Mouse (Mus musculus): ENCODE measurements around the gene Dok1. TPM values are rescaled to one million over a fixed set of nuclear protein-coding genes. Genes with fewer than 3 reads are reported as not detected.

Dok1 gene
- polyA plus RNA-seq, 1 experiment from 2014 or later, result 9.7 TPM

- H3K36me3 ChIP-seq (ENCODE audit: control insufficient read depth, insufficient read depth, low read length), result no peaks in the 10 kb centered on the region
- H3K27ac ChIP-seq (ENCODE audit: low read length), result no peak overlapping the region; the same call in 1 of the 2 replicates
- H3K9me3 ChIP-seq (ENCODE audit: control insufficient read depth, low read depth, low read length), result no peaks in the 10 kb centered on the region
- no peak overlapping the region for H3K9ac ChIP-seq (replicated peaks; ENCODE audit: low read depth, low read length)
- H3K4me1 ChIP-seq (ENCODE audit: control insufficient read depth, insufficient read depth, low read length), result peaks cover 4% of the 10 kb centered on the region; the same call in 1 of the 2 replicates
- H3K4me2 ChIP-seq (replicated peaks; ENCODE audit: low read depth, low read length), result peak overlapping the region; percentile 32
- peak; percentile 95 for ATAC-seq (ENCODE audit: insufficient number of reproducible peaks, insufficient read depth, low FRiP score, low read depth)
- H3K27me3 ChIP-seq (ENCODE audit: control insufficient read depth, insufficient read depth, low read length), result no peaks in the 10 kb centered on the region
- H3K4me3 ChIP-seq (ENCODE audit: low read depth, low read length), result no peak overlapping the region
- 10% methylated on average over 11 of the region's 11 CpGs for WGBS
These were observed 36.4 kb downstream of the Dok1 start for GRCm38 (mm10) chr6:82996740-82997315.

- no peaks in the 10 kb centered on the region for H3K27me3 ChIP-seq (ENCODE audit: control insufficient read depth, insufficient read depth, low read length)
- H3K9me3 ChIP-seq (ENCODE audit: control insufficient read depth, low read depth, low read length), result no peaks in the 10 kb centered on the region
- no peak overlapping the region for H3K9ac ChIP-seq (replicated peaks; ENCODE audit: low read depth, low read length)
- H3K4me2 ChIP-seq (replicated peaks; ENCODE audit: low read depth, low read length), result no peak overlapping the region
- whole genome bisulfite sequencing, result 75% methylated on average over 7 of the region's 7 CpGs
- no peak for ATAC-seq (ENCODE audit: insufficient number of reproducible peaks, insufficient read depth, low FRiP score, low read depth)
- no peak overlapping the region for H3K27ac ChIP-seq (ENCODE audit: low read length)
- no peak overlapping the region for H3K4me3 ChIP-seq (ENCODE audit: low read depth, low read length)
- H3K4me1 ChIP-seq (ENCODE audit: control insufficient read depth, insufficient read depth, low read length), result peaks cover 4% of the 10 kb centered on the region; the same call in 1 of the 2 replicates
- no peaks in the 10 kb centered on the region for H3K36me3 ChIP-seq (ENCODE audit: control insufficient read depth, insufficient read depth, low read length)
These were observed 38.9 kb downstream of the Dok1 start for GRCm38 (mm10) chr6:82994372-82994771.

GRCm38 (mm10) chr6:82993696-82994095 lies 39.6 kb downstream of the Dok1 start:
- Histone ChIP-seq H3K27ac (ENCODE audit: low read length) (no peak overlapping the region), H3K9me3 (ENCODE audit: control insufficient read depth, low read depth, low read length) (no peaks in the 10 kb centered on the region), H3K4me1 (ENCODE audit: control insufficient read depth, insufficient read depth, low read length) (peaks cover 4% of the 10 kb centered on the region; the same call in 1 of the 2 replicates), H3K4me3 (ENCODE audit: low read depth, low read length) (no peak overlapping the region), H3K4me2 (replicated peaks; ENCODE audit: low read depth, low read length) (no peak overlapping the region), H3K27me3 (ENCODE audit: control insufficient read depth, insufficient read depth, low read length) (no peaks in the 10 kb centered on the region), H3K36me3 (ENCODE audit: control insufficient read depth, insufficient read depth, low read length) (no peaks in the 10 kb centered on the region), H3K9ac (replicated peaks; ENCODE audit: low read depth, low read length) (no peak overlapping the region)
- no peak for ATAC-seq (ENCODE audit: insufficient number of reproducible peaks, insufficient read depth, low FRiP score, low read depth)
- WGBS, result 42% methylated on average over 1 of the region's 1 CpGs

- ATAC-seq (ENCODE audit: insufficient number of reproducible peaks, insufficient read depth, low FRiP score, low read depth), result peak; percentile 49; the same call in 1 of the 2 replicates
- H3K4me2 ChIP-seq (replicated peaks; ENCODE audit: low read depth, low read length), result no peak overlapping the region
- H3K27me3 ChIP-seq (ENCODE audit: control insufficient read depth, insufficient read depth, low read length), result no peaks in the 10 kb centered on the region
- no peak overlapping the region for H3K27ac ChIP-seq (ENCODE audit: low read length)
- H3K4me1 ChIP-seq (ENCODE audit: control insufficient read depth, insufficient read depth, low read length), result no peaks in the 10 kb centered on the region; the same call in 1 of the 2 replicates
- no peaks in the 10 kb centered on the region for H3K9me3 ChIP-seq (ENCODE audit: control insufficient read depth, low read depth, low read length)
- H3K9ac ChIP-seq (replicated peaks; ENCODE audit: low read depth, low read length), result no peak overlapping the region
- H3K36me3 ChIP-seq (ENCODE audit: control insufficient read depth, insufficient read depth, low read length), result no peaks in the 10 kb centered on the region
- no peak overlapping the region for H3K4me3 ChIP-seq (ENCODE audit: low read depth, low read length)
- 9% methylated on average over 9 of the region's 9 CpGs for WGBS
These were observed 45.8 kb downstream of the Dok1 start for GRCm38 (mm10) chr6:82987411-82987971.

Small RNA genes within 50 kb of the gene (microRNA-seq; reads per million reads assigned to microRNA genes)
- gene Mir7040, result not detected

Other genes starting within 250 kb of the Dok1 start
- gene Sema4f, start 93.7 kb downstream of the Dok1 start, polyA plus RNA-seq (2014; fragmentation: Nextera tagmentation; extraction: Ambion mirVana), result 1.8 and 1.9 TPM in 2 replicates
- gene M1ap, start 86.6 kb downstream of the Dok1 start, polyA plus RNA-seq (2014; fragmentation: Nextera tagmentation; extraction: Ambion mirVana), result 0.35 and 0.87 TPM in 2 replicates
- 15.6 and 16.2 TPM in 2 replicates for gene Loxl3, start 702 bp upstream of the Dok1 start, polyA plus RNA-seq (2014; fragmentation: Nextera tagmentation; extraction: Ambion mirVana)
- gene Aup1, start 21.1 kb upstream of the Dok1 start, polyA plus RNA-seq (2014; fragmentation: Nextera tagmentation; extraction: Ambion mirVana), result 135 and 154 TPM in 2 replicates
- 40.3 and 41.0 TPM in 2 replicates for gene Htra2, start 21.8 kb upstream of the Dok1 start, polyA plus RNA-seq (2014; fragmentation: Nextera tagmentation; extraction: Ambion mirVana)
- gene Dqx1, start 24.4 kb upstream of the Dok1 start, polyA plus RNA-seq (2014; fragmentation: Nextera tagmentation; extraction: Ambion mirVana), result 4.2 and 4.5 TPM in 2 replicates
- 8.4 and 9.2 TPM in 2 replicates for gene Tlx2, start 36.8 kb upstream of the Dok1 start, polyA plus RNA-seq (2014; fragmentation: Nextera tagmentation; extraction: Ambion mirVana)
- 33.0 and 38.8 TPM in 2 replicates for gene Pcgf1, start 44.4 kb upstream of the Dok1 start, polyA plus RNA-seq (2014; fragmentation: Nextera tagmentation; extraction: Ambion mirVana)
- 1.2 and 1.8 TPM in 2 replicates for gene Lbx2, start 52.9 kb upstream of the Dok1 start, polyA plus RNA-seq (2014; fragmentation: Nextera tagmentation; extraction: Ambion mirVana)
- 2.0 and 3.5 TPM in 2 replicates for gene Ccdc142, start 68.1 kb upstream of the Dok1 start, polyA plus RNA-seq (2014; fragmentation: Nextera tagmentation; extraction: Ambion mirVana)
- 1.7 and 2.0 TPM in 2 replicates for gene Gm42688, start 68.1 kb upstream of the Dok1 start, polyA plus RNA-seq (2014; fragmentation: Nextera tagmentation; extraction: Ambion mirVana)
- 114 and 129 TPM in 2 replicates for gene Mrpl53, start 75.6 kb upstream of the Dok1 start, polyA plus RNA-seq (2014; fragmentation: Nextera tagmentation; extraction: Ambion mirVana)
- 24.4 and 31.2 TPM in 2 replicates for gene Mogs, start 82.0 kb upstream of the Dok1 start, polyA plus RNA-seq (2014; fragmentation: Nextera tagmentation; extraction: Ambion mirVana)
- gene Wbp1, start 88.1 kb upstream of the Dok1 start, polyA plus RNA-seq (2014; fragmentation: Nextera tagmentation; extraction: Ambion mirVana), result 91.3 and 99.6 TPM in 2 replicates
- gene Ino80b, start 92.0 kb upstream of the Dok1 start, polyA plus RNA-seq (2014; fragmentation: Nextera tagmentation; extraction: Ambion mirVana), result 13.6 and 16.5 TPM in 2 replicates
- 18.8 and 19.2 TPM in 2 replicates for gene Rtkn, start 102.0 kb upstream of the Dok1 start, polyA plus RNA-seq (2014; fragmentation: Nextera tagmentation; extraction: Ambion mirVana)
- gene Wdr54, start 122.9 kb upstream of the Dok1 start, polyA plus RNA-seq (2014; fragmentation: Nextera tagmentation; extraction: Ambion mirVana), result 5.3 and 5.8 TPM in 2 replicates
- 0.77 and 1.2 TPM in 2 replicates for gene 1700003E16Rik, start 122.9 kb upstream of the Dok1 start, polyA plus RNA-seq (2014; fragmentation: Nextera tagmentation; extraction: Ambion mirVana)
- 70.4 and 73.9 TPM in 2 replicates for gene Dctn1, start 132.4 kb upstream of the Dok1 start, polyA plus RNA-seq (2014; fragmentation: Nextera tagmentation; extraction: Ambion mirVana)
- 0.34 and 0.38 TPM in 2 replicates for gene Slc4a5, start 186.4 kb upstream of the Dok1 start, polyA plus RNA-seq (2014; fragmentation: Nextera tagmentation; extraction: Ambion mirVana)